Mouse (Mus musculus): ENCODE measurements around the gene Evx1.

The Evx1 gene

GRCm38 (mm10) chr6:52313391-52314303, at the start of gene Evx1:
Gene Evx1, plus strand, starts transcription at chr6:52313498.
- DNase-seq (ENCODE audit: low read depth, low spot score): peak; percentile 60

- DNase-seq (ENCODE audit: low read depth, low spot score): no peak
These were observed 49.0 kb upstream of the Evx1 start for GRCm38 (mm10) chr6:52264106-52264790.

GRCm38 (mm10) chr6:52265306-52265912, 47.9 kb upstream of the Evx1 start:
- DNase-seq (ENCODE audit: low read depth, low spot score): no peak

- DNase-seq (ENCODE audit: low read depth, low spot score): no peak
These were observed 47.2 kb upstream of the Evx1 start for GRCm38 (mm10) chr6:52265913-52266665.

GRCm38 (mm10) chr6:52266666-52266985, 46.7 kb upstream of the Evx1 start:
- DNase-seq (ENCODE audit: low read depth, low spot score): no peak

- DNase-seq (ENCODE audit: low read depth, low spot score): no peak
These were observed 46.1 kb upstream of the Evx1 start for GRCm38 (mm10) chr6:52267221-52267620.

- DNase-seq (ENCODE audit: low read depth, low spot score): no peak
These were observed 45.6 kb upstream of the Evx1 start for GRCm38 (mm10) chr6:52267691-52268090.

GRCm38 (mm10) chr6:52268341-52268740, 45.0 kb upstream of the Evx1 start:
- DNase-seq (ENCODE audit: low read depth, low spot score): no peak

- DNase-seq (ENCODE audit: low read depth, low spot score): no peak
These were observed 44.5 kb upstream of the Evx1 start for GRCm38 (mm10) chr6:52268756-52269155.

GRCm38 (mm10) chr6:52270494-52271480, 42.5 kb upstream of the Evx1 start:
- peak; percentile 73 for DNase-seq (ENCODE audit: low read depth, low spot score)

GRCm38 (mm10) chr6:52272766-52273655, 40.3 kb upstream of the Evx1 start:
- DNase-seq (ENCODE audit: low read depth, low spot score): no peak

- DNase-seq (ENCODE audit: low read depth, low spot score): peak; percentile 43
These were observed 39.5 kb upstream of the Evx1 start for GRCm38 (mm10) chr6:52273656-52274280.

- peak; percentile 28 for DNase-seq (ENCODE audit: low read depth, low spot score)
These were observed 38.7 kb upstream of the Evx1 start for GRCm38 (mm10) chr6:52274576-52274975.

GRCm38 (mm10) chr6:52275563-52276280, 37.6 kb upstream of the Evx1 start:
- DNase-seq (ENCODE audit: low read depth, low spot score): no peak

GRCm38 (mm10) chr6:52276382-52276781, 36.9 kb upstream of the Evx1 start:
- DNase-seq (ENCODE audit: low read depth, low spot score): no peak

- DNase-seq (ENCODE audit: low read depth, low spot score): no peak
These were observed 36.4 kb upstream of the Evx1 start for GRCm38 (mm10) chr6:52276920-52277319.

GRCm38 (mm10) chr6:52281084-52281483, 32.2 kb upstream of the Evx1 start:
- no peak for DNase-seq (ENCODE audit: low read depth, low spot score)

GRCm38 (mm10) chr6:52283896-52284295, 29.4 kb upstream of the Evx1 start:
- DNase-seq (ENCODE audit: low read depth, low spot score): no peak
